Mouse (Mus musculus) left cerebral cortex, postnatal 36 days (tissue): ENCODE measurements around the gene Lef1. TPM values are rescaled to one million over a fixed set of nuclear protein-coding genes. Genes with fewer than 3 reads are reported as not detected.
A peak's percentile ranks its signal among the peaks of the same experiment; 100 is the strongest.

Experiments used
- DNase-seq, 2 experiments: peaks; one replicate each; pipeline ENCODE4 v3.0.0; 2021 to 2022; ENCODE audit warnings: low spot score in 2 of 2, mixed read lengths in 1 of 2
- intact Hi-C: fragments of 180-260 bp; cut with DNase I; formaldehyde crosslinking; loops from one replicate; pipeline ENCODE4 v1.15.1; 2025
- total RNA-seq, 2 experiments: library from RNA; stranded (reverse); gene quantifications; 2 replicates each; pipeline ENCODE4 v1.2.3; 2021

Lef1 gene
- total RNA-seq, 2 experiments from 2014 or later, result 5.6 to 8.1 TPM

DNA sequence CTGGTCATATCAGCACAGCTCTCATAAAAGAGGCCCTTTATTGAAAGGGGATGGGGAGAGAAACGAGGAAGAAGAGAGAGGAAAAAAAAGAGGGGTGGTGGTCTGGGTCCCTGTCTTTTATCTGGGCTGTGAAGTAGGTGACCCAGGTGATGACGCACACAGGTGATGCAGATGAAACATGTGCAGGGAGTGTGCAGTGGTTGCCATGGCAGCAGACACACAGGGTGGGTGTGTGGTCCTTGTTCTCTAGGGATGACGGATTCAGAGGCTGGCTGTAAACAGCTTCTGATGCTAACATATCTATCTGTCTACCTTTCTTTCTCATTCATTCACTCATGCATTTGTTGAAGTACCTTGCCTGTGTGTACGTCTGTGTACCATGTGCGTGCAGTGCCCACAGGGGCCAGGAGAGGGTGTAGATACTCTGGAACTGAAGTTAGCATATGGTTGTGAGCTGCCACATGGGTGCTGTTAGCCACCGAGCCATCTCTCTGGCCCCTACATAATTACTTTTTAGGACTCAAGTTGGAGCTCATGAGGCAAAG, 59.9 kb downstream of the Lef1 start:
- DNase-seq, result no peak
- intact Hi-C loops, result no loop called here

DNA sequence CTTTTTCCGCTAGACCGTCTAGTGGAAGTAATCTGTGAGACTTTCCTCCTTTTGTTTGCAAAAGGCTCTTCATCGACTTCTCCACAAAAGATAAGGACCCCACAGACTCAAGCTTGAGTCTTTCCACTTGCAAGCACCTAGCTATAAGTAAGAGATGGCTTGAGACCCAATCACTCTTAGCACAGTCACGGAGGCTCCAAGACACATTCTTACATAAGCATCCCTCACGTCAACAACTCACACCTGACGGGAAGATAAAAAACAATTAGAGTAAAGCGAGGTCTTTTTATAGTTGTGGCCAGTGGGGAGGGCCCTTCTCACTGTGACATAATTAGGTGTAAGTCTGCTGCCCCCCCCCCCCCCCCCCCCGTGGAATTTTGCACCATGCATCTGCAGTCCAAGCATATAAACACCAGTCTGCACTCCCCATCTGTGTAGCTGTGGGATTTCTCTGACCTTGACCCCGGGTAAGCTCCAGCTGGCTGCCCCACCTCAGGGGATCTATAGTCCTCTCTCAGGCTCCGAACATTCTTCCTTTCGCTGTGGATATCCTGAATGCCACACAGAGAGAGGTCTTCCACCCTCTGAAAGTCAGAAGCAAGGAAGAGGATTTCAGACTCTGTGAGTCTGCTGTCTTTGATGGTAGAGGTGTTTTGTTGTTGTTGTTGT, 61.2 kb downstream of the Lef1 start:
- intact Hi-C loops, result no loop called here

GRCm38 (mm10) chr3:131172293-131172692, 62.0 kb downstream of the Lef1 start:
- intact Hi-C loops, result no loop called here
- no peak for DNase-seq

More for the DNA sequence above, 61.2 kb downstream of the Lef1 start:
- DNase-seq, result no peak

DNA sequence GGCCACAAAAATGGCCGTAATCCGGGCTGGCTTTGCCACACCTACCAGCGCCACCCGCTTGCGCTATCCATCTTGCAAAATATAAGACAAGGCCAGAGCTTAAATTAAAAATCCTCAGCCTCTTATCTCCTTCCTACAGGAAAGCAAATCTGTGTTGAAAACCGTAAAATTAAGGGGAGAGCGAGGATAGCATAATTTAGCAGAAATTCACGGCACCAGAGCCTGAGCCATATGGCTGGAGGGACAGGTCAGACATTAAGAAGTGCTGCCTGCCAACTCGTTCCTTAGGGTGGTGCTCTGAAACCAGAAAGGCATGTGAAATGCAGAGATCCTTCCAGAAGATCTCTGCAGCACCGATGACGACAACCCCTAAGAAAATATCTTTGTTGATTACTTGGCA, 70.7 kb downstream of the Lef1 start:
- intact Hi-C loops, result no loop called here
- DNase-seq, result no peak

- intact Hi-C loops, result no loop called here
Observed at GRCm38 (mm10) chr3:131182158-131182557, 71.9 kb downstream of the Lef1 start.

DNA sequence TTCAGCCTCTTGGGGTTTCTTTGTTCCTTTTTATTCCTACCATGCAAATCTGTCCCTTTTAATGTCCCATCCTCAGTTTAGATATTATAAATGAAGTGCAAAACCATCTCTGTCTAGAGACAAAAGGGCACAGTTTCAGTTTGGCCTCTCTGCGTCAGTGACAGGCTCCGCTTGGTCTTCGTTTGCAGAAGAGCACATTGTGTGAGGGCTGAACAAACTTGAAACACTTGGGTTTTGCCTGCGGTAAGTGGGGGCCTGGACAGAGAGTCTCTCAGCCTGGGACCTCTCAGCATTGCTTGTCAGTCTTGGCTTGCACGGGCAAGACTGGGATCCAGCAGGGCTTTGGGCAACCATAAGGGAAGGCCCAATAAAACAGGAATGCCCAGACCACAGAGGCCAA, 75.9 kb downstream of the Lef1 start:
- intact Hi-C loops, result no loop called here
- DNase-seq, result no peak

More at GRCm38 (mm10) chr3:131182158-131182557, 71.9 kb downstream of the Lef1 start:
- no peak for DNase-seq

DNA sequence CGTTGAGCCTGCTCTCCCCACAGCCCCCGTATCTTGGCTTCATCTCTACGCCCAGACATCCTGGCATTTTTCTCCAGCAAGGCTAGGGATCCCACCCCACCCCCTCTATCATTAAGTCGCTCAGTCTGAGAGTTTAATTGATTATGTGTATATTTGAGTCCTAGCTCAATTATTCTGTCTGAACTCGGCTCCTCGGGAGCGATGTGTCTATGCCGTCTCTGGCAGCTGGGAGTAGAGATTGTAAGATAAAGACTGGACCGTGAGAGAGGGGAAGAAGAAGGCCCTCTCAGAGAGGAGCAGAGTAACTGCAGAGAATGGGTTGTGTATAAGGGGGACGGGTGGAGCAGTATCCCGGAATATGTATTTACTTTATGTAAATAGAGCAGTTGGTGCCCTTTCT, 80.0 kb downstream of the Lef1 start:
- intact Hi-C loops, result no loop called here
- DNase-seq, result no peak

GRCm38 (mm10) chr3:131190671-131191367, 80.5 kb downstream of the Lef1 start:
- intact Hi-C loops, result no loop called here

DNA sequence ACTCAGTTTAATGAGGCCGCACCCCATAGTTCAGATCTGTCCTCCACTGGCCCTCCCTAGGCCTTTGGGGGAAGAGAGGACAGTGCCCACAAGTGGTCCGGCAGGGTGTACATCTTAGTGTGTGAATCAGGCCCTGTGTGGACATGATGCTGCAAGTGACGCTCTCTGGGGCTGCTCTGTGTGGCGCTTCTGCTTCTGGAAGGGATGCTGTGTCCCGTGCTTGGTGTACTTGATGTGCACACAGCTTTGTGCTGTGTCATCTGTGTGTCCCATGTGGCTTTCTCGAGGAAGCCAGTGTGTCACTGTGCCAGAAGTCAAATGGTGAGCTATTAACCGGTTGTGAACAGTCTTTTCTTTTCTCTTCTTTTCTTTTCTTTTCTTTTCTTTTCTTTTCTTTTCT, 81.2 kb downstream of the Lef1 start:
- no peak for DNase-seq
- intact Hi-C loops, result no loop called here

More at GRCm38 (mm10) chr3:131190671-131191367, 80.5 kb downstream of the Lef1 start:
- DNase-seq, result no peak

GRCm38 (mm10) chr3:131196050-131196449, 85.8 kb downstream of the Lef1 start:
- DNase-seq, result no peak
- intact Hi-C loops, result no loop called here

DNA sequence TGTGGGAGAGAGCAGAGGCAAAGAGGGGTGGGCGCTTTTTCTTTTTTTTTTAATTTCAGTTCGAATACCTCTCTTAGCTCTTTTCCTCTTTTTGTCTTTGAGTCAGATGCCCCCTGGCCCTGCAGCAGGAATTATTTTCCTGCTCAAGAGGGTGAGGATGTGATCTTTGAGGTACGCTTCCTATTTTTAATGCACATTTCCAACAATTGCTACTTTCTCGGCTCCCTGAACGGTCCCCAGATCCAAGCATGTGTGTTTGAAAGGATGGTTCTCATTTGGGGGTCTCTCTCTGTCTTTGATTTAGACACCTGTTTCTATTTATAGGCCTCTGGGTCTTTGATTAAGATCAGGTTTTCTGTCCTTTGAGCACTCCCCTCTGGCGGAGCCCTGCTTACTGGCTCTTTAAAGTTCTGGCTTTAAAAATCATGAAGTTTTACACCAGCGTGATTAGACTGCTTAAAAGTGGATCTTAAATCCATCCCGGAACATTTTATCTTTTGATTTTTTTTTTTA, 86.3 kb downstream of the Lef1 start:
- no peak for DNase-seq
- intact Hi-C loops, result no loop called here

DNA sequence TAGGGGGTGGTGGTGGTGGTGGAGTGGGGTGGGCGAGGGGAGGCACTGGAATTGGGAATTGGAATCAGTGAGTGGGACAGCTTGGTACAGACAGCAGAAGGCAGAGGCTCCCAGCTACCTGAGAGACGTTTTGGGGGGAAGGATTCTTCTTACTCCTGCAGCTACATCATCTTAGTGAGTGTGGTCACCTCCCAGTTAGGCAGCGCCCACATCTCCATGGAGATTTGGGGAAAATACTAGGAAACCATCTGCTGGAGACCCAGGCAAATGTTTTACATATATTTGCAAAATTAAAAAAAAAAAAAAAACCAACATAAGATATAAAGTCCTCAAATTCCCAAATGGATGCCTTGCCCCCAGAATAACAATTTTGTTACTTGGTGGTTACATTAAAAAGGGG, 88.7 kb downstream of the Lef1 start:
- no peak for DNase-seq
- intact Hi-C loops, result no loop called here

GRCm38 (mm10) chr3:131199590-131200288, 89.5 kb downstream of the Lef1 start:
- intact Hi-C loops, result no loop called here
- no peak for DNase-seq

- DNase-seq, result no peak
- intact Hi-C loops, result no loop called here
Observed at GRCm38 (mm10) chr3:131202311-131202710, 92.0 kb downstream of the Lef1 start.

- intact Hi-C loops, result no loop called here
Observed at GRCm38 (mm10) chr3:131207846-131208245, 97.6 kb downstream of the Lef1 start.

GRCm38 (mm10) chr3:131208265-131208891, 98.1 kb downstream of the Lef1 start:
- intact Hi-C loops, result no loop called here
- no peak for DNase-seq

More at GRCm38 (mm10) chr3:131207846-131208245, 97.6 kb downstream of the Lef1 start:
- DNase-seq, result no peak

DNA sequence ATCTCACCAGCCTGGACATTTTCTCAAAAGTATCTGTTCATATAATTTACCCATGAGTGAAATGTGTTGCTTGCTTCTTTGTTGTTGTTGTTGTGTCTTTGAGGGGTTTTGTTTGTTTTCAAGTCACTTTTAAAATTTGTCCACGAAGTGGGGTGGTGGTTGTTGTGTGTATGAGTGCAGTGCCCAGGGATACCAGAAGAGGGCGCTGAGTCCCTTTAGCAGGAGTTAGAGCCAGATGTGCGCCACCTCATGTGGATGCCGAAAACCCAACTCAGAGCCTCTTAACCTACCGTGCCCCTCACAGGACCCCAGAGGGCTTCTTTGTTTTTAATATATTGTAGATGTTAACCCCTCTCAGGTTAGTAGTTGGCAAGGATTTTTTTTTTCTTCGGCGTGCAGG, 101.9 kb downstream of the Lef1 start:
- no peak for DNase-seq
- intact Hi-C loops, result no loop called here

GRCm38 (mm10) chr3:131214060-131214658, 103.9 kb downstream of the Lef1 start:
- intact Hi-C loops, result no loop called here
- DNase-seq, result no peak

GRCm38 (mm10) chr3:131214841-131215240, 104.6 kb downstream of the Lef1 start:
- peak; percentile 14 to 20 for DNase-seq
- intact Hi-C loops, result no loop called here
